Mouse (Mus musculus) liver, embryonic 15.5 days (tissue): ENCODE results near the gene Pam. TPM values are rescaled to one million over a fixed set of nuclear protein-coding genes. Genes with fewer than 3 reads are reported as not detected.

Source experiments
- ATAC-seq: fragments of 200-750 bp; cut with Nextera tagmentation; 2 replicates; pipeline ENCODE4 v1.8.0; 2017; ENCODE audit warnings: moderate number of reproducible peaks, mild to moderate bottlenecking, moderate library complexity; ENCODE audit not compliant: insufficient read depth
- H3K27ac ChIP-seq: fragments of 300-500 bp; sonication (generic); replicated peaks from 2 replicates; pipeline ENCODE4 v1.5.1; 2015; ENCODE audit warnings: mild to moderate bottlenecking, inconsistent platforms
- H3K27me3 ChIP-seq: fragments of 300-500 bp; sonication (generic); 2 replicates; pipeline ENCODE4 v1.6.1; 2015; ENCODE audit warnings: mild to moderate bottlenecking, inconsistent platforms
- H3K36me3 ChIP-seq: fragments of 300-500 bp; sonication (generic); replicated peaks from 2 replicates; pipeline ENCODE4 v1.6.1; 2015; ENCODE audit warnings: moderate library complexity, mild to moderate bottlenecking, inconsistent platforms
- H3K4me1 ChIP-seq: fragments of 300-500 bp; sonication (generic); replicated peaks from 2 replicates; pipeline ENCODE4 v1.6.1; 2015; ENCODE audit warnings: inconsistent platforms
- H3K4me2 ChIP-seq: fragments of 300-500 bp; sonication (generic); 2 replicates; pipeline ENCODE4 v1.6.1; 2015; ENCODE audit warnings: moderate library complexity, mild to moderate bottlenecking, inconsistent platforms
- H3K4me3 ChIP-seq: fragments of 300-500 bp; sonication (generic); replicated peaks from 2 replicates; pipeline ENCODE4 v1.5.1; 2015; ENCODE audit warnings: mild to moderate bottlenecking, inconsistent platforms
- H3K9ac ChIP-seq: fragments of 300-500 bp; sonication (generic); 2 replicates; pipeline ENCODE4 v1.6.1; 2015; ENCODE audit warnings: moderate library complexity, mild to moderate bottlenecking, inconsistent platforms
- H3K9me3 ChIP-seq: fragments of 300-500 bp; sonication (generic); replicated peaks from 2 replicates; pipeline ENCODE4 v1.6.1; 2016; ENCODE audit warnings: inconsistent platforms
- WGBS: fragments of 180-500 bp; shearing (Covaris S2); methylation state at CpG from one replicate; pipeline ENCODE4 v1.1.7; 2015; ENCODE audit warnings: mixed read lengths; ENCODE audit not compliant: insufficient replicate concordance; 5-methylcytosine and 5-hydroxymethylcytosine counted together
- polyA plus RNA-seq: library from polyadenylated mRNA; unstranded; fragments of >200 nt; fragmentation: Nextera tagmentation; extraction: Ambion mirVana; gene quantifications from 2 replicates; pipeline ENCODE4 v1.2.1, GENCODE M21; 2015

The Pam gene
- polyA plus RNA-seq, 1 experiment from 2014 or later = 7.5 TPM

- no peak for ATAC-seq
- 76% methylated on average over 8 of the region's 8 CpGs for WGBS
- Histone ChIP-seq H3K27me3 (no peaks in the 10 kb centered on the region), H3K4me1 (no peaks in the 10 kb centered on the region), H3K4me3 (no peak overlapping the region), H3K36me3 (no peaks in the 10 kb centered on the region), H3K9ac (no peak overlapping the region), H3K9me3 (no peaks in the 10 kb centered on the region), H3K4me2 (no peak overlapping the region), H3K27ac (no peak overlapping the region)
Measured at GRCm38 (mm10) chr1:98055591-98055990, 39.9 kb downstream of the Pam start.

GRCm38 (mm10) chr1:98053994-98054393, 41.5 kb downstream of the Pam start:
- Histone ChIP-seq H3K36me3 (no peaks in the 10 kb centered on the region), H3K4me3 (no peak overlapping the region), H3K4me1 (no peaks in the 10 kb centered on the region), H3K27ac (no peak overlapping the region), H3K4me2 (no peak overlapping the region), H3K27me3 (no peaks in the 10 kb centered on the region), H3K9ac (no peak overlapping the region), H3K9me3 (no peaks in the 10 kb centered on the region)
- WGBS = 62% methylated on average over 3 of the region's 3 CpGs
- ATAC-seq = no peak

DNA sequence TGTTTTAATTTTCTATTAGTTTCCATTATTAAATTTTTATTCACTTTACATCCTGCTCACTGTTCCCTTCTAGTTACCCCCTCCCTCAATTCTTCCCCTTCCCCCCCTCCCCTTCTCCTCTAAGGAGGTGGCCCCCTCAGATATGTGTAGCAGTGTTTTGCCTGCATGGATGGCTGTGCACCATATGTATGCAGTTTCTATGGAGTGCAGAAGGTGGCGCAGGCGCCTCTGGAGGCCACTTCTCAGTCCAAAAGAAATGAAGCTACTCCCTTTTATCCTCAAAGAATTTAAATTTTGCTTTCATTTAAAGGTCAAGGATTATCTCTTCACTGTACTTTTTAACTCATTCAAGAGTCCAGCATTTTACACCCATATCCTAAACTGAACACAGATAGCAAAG, 42.0 kb downstream of the Pam start:
- Histone ChIP-seq H3K36me3 (no peaks in the 10 kb centered on the region), H3K4me1 (no peaks in the 10 kb centered on the region), H3K4me3 (no peak overlapping the region), H3K9me3 (no peaks in the 10 kb centered on the region), H3K9ac (no peak overlapping the region), H3K27ac (no peak overlapping the region), H3K4me2 (no peak overlapping the region), H3K27me3 (no peaks in the 10 kb centered on the region)
- 84% methylated on average over 2 of the region's 2 CpGs for WGBS
- no peak for ATAC-seq

DNA sequence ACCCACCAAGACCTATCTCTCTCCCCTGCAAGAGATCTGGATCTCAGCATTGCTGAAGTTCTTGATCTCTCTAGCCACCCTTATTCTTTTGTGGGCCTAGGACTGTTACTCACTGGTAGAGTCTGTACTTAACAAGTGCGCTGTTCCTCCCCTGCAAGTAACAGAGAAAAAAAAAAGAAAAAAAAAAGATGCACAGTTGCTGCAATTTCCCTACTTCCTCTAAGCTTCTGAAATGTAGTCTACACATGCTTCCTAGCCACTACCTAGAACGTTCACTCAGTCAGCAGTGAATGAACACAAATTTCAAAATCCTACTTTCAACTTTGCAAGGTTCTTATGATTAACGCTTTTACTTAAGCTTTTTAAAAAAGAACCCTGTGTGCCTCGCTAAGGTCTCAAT, 42.7 kb downstream of the Pam start:
- no peaks in the 10 kb centered on the region for H3K27me3 ChIP-seq
- no peaks in the 10 kb centered on the region for H3K9me3 ChIP-seq
- H3K4me2 ChIP-seq = no peak overlapping the region
- ATAC-seq = no peak
- no peaks in the 10 kb centered on the region for H3K36me3 ChIP-seq
- H3K4me1 ChIP-seq = no peaks in the 10 kb centered on the region
- no peak overlapping the region for H3K27ac ChIP-seq
- no peak overlapping the region for H3K4me3 ChIP-seq
- 65% methylated on average over 4 of the region's 4 CpGs for WGBS
- no peak overlapping the region for H3K9ac ChIP-seq

DNA sequence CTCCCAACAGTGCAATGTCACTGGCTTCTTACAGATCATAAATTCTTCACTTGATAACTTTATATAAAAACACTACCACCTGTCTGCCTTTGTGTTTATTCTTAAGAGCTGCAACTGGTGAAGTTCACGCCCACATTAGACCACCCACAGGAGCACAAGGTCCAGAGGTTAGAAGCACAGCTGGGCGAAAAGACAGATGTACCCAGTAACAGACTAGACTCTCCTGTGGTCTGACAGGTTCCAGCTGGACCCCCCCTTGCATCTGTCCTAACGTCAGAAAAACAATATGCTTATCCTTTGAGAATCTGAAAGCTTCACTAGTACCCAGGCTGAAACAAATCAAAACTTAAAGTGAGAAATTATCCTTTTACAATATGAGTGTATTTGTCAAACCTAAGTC, 44.4 kb downstream of the Pam start:
- Histone ChIP-seq H3K27ac (no peak overlapping the region), H3K36me3 (no peaks in the 10 kb centered on the region), H3K4me3 (no peak overlapping the region), H3K9me3 (no peaks in the 10 kb centered on the region), H3K9ac (no peak overlapping the region), H3K4me1 (no peaks in the 10 kb centered on the region), H3K27me3 (no peaks in the 10 kb centered on the region), H3K4me2 (no peak overlapping the region)
- 45% methylated on average over 3 of the region's 3 CpGs for WGBS
- ATAC-seq = no peak

DNA sequence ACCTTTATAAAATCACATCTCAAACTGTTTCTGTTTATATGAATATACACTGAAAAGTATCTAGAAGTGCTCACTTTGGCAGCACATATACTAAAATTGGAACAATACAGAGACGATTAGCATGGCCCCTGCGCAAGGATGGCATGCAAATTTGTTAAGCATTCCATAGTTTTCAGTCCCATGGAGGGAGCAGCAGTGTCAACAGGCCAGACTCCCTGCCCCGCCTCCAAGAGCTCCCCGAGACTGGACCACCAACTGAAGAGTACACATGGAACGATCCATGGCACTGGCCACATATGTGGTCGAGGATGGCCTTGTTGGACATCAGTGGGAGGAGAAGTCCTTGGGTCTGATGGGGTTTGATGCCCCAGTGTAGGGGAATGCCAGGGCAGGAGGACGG, 45.7 kb downstream of the Pam start:
- H3K9me3 ChIP-seq = no peaks in the 10 kb centered on the region
- H3K36me3 ChIP-seq = no peaks in the 10 kb centered on the region
- no peak for ATAC-seq
- H3K4me1 ChIP-seq = no peaks in the 10 kb centered on the region
- H3K9ac ChIP-seq = no peak overlapping the region
- no peak overlapping the region for H3K27ac ChIP-seq
- no peak overlapping the region for H3K4me2 ChIP-seq
- WGBS = 68% methylated on average over 7 of the region's 7 CpGs
- H3K4me3 ChIP-seq = no peak overlapping the region
- no peaks in the 10 kb centered on the region for H3K27me3 ChIP-seq

DNA sequence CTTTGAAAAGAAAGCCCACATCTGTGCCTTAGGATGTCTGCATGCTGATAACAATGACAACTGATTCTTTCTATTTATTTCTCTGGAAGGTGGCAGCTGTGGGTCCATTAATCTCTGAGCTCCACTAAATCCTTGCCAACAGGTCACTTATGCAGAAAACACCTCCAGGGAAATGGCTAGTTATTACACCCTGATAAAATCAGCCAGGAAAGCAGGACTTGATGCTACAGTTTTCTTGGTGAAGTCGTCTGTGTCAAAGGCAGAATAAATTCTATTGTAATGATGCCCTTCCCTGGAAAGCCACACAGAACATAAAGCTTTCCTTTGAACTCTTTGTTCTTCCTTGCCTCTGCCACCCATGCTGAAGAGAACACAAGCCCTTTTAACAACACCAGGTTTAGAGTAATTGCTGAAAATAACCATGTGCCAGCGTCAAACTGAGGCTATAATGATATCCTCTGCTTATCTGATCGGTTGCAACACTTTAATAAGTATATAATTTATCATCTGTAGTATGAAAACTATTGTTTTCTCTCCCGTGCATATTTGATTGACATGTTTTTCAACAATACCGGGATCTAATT, 47.1 kb downstream of the Pam start:
- WGBS = 46% methylated on average over 5 of the region's 5 CpGs
- Histone ChIP-seq H3K27ac (no peak overlapping the region), H3K27me3 (no peaks in the 10 kb centered on the region), H3K4me1 (no peaks in the 10 kb centered on the region), H3K9me3 (no peaks in the 10 kb centered on the region), H3K9ac (no peak overlapping the region), H3K4me2 (no peak overlapping the region), H3K36me3 (no peaks in the 10 kb centered on the region), H3K4me3 (no peak overlapping the region)
- ATAC-seq = no peak

- Histone ChIP-seq H3K4me1 (no peaks in the 10 kb centered on the region), H3K4me2 (no peak overlapping the region), H3K36me3 (no peaks in the 10 kb centered on the region), H3K9me3 (no peaks in the 10 kb centered on the region), H3K9ac (no peak overlapping the region), H3K27me3 (no peaks in the 10 kb centered on the region), H3K4me3 (no peak overlapping the region), H3K27ac (no peak overlapping the region)
- no peak for ATAC-seq
- 48% methylated on average over 10 of the region's 10 CpGs for WGBS
Measured at GRCm38 (mm10) chr1:98047284-98048217, 47.9 kb downstream of the Pam start.

GRCm38 (mm10) chr1:98042425-98042824, 53.0 kb downstream of the Pam start:
- H3K27ac ChIP-seq = no peak overlapping the region
- H3K27me3 ChIP-seq = no peaks in the 10 kb centered on the region
- no peaks in the 10 kb centered on the region for H3K4me1 ChIP-seq
- H3K4me2 ChIP-seq = no peak overlapping the region
- no peak overlapping the region for H3K4me3 ChIP-seq
- no peaks in the 10 kb centered on the region for H3K9me3 ChIP-seq
- 66% methylated on average over 2 of the region's 2 CpGs for WGBS
- no peak for ATAC-seq
- no peaks in the 10 kb centered on the region for H3K36me3 ChIP-seq
- no peak overlapping the region for H3K9ac ChIP-seq

DNA sequence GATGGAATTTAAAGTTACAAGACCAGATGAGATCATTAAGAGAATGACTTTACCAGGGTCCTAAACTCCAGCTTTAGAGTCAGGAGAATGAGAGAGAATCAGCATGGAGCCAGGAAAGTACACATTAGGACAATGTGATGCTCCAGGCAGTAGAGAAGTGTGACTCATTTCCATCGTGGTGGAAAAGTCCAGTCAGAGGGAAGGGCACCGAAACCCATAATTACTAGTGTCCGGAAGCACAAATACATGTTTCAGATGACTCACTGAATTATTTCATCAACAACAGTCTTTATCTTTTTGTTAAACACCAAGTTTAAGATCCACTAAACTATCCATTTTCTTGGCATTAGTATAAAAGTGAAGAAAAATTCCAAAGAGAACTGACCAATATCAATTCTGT, 57.2 kb downstream of the Pam start:
- H3K4me2 ChIP-seq = no peak overlapping the region
- H3K9me3 ChIP-seq = no peaks in the 10 kb centered on the region
- WGBS = 59% methylated on average over 3 of the region's 3 CpGs
- no peaks in the 10 kb centered on the region for H3K27me3 ChIP-seq
- no peaks in the 10 kb centered on the region for H3K36me3 ChIP-seq
- ATAC-seq = no peak
- H3K4me3 ChIP-seq = no peak overlapping the region
- H3K27ac ChIP-seq = no peak overlapping the region
- H3K4me1 ChIP-seq = no peaks in the 10 kb centered on the region
- no peak overlapping the region for H3K9ac ChIP-seq

DNA sequence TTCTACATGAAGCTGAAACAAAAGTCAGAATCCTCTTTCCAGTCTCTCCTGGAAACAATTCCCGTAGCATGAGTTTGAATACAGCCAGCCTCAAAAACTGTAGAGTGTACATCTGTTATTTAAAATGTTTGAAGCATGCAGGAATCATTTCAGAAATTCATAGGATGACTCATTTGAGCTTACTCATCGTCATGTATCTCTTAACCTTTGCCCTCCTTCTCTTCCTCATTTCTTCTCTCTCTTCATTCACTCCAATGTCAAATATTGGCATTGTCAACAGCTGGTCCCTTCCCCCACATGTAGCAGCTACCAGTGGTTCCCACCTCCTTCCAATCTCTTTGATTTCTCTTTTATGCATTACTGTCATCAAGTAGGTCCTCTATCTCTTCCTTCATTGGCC, 59.7 kb downstream of the Pam start:
- H3K4me2 ChIP-seq = no peak overlapping the region
- no peaks in the 10 kb centered on the region for H3K36me3 ChIP-seq
- H3K9me3 ChIP-seq = no peaks in the 10 kb centered on the region
- H3K4me1 ChIP-seq = no peaks in the 10 kb centered on the region
- no peak overlapping the region for H3K27ac ChIP-seq
- WGBS = 63% methylated on average over 2 of the region's 2 CpGs
- ATAC-seq = no peak
- H3K9ac ChIP-seq = no peak overlapping the region
- H3K4me3 ChIP-seq = no peak overlapping the region
- no peaks in the 10 kb centered on the region for H3K27me3 ChIP-seq
